Mouse (Mus musculus): ENCODE measurements around the gene Gclc. TPM values are rescaled to one million over a fixed set of nuclear protein-coding genes. Genes with fewer than 3 reads are reported as not detected.

Gclc gene
- total and polyA plus RNA-seq, 3 experiments = 20.4 to 84.8 (median 35.7) TPM

- in situ Hi-C loops (cut with MboI; ENCODE audit: low pct_ligation_motif_present, low pct_unique_long_range_greater_than_20kb, low sequenced_read_pairs) = loop anchor here (10.0 kb wide), 1 partner anchor 46 kb away; no protein-coding TSS in a partner anchor
- H3K9me3 ChIP-seq (replicated peaks; ENCODE audit: low read length) = no peaks in the 10 kb centered on the region
- H3K4me3 ChIP-seq (replicated peaks in 1 of 3; ENCODE audit: low read depth in 2 of 3, low read length in 2 of 3, poor library complexity in 1 of 3) = peak overlapping the region; percentile 60 to 80 (median 62)
- 0 out of 2 replicates have a peak, but pooled peaks cover 5% of the 10 kb centered on the region for H3K79me2 ChIP-seq (replicated peaks; ENCODE audit: control insufficient read depth, extremely low read depth, insufficient read depth, poor library complexity, severe bottlenecking)
- peak overlapping the region; percentile 96 for H3K9ac ChIP-seq (ENCODE audit: insufficient read depth, low read depth)
- no peaks in the 10 kb centered on the region for H3K36me3 ChIP-seq (replicated peaks in 1 of 2; ENCODE audit: control insufficient read depth in 1 of 2, insufficient read depth in 1 of 2, low read length in 1 of 2)
- dilution Hi-C loops (cut with MboI; ENCODE audit: extremely low pct_ligation_motif_present, extremely low pct_unique_long_range_greater_than_20kb, low sequenced_read_pairs) = no loop called here
- H3K27ac ChIP-seq (ENCODE audit: insufficient read depth, low read depth) = peak overlapping the region; percentile 84
- H3K27me3 ChIP-seq (replicated peaks) = no peaks in the 10 kb centered on the region
- peak; percentile 86 for DNase-seq (ENCODE audit: extremely low read depth)
- peaks cover 9 to 50% of the 10 kb centered on the region in 2 experiments for H3K4me1 ChIP-seq (ENCODE audit: control insufficient read depth in 1 of 2, insufficient read depth in 2 of 2)
- H3K4me2 ChIP-seq (ENCODE audit: insufficient read depth, low read depth, poor library complexity, severe bottlenecking) = peak overlapping the region; percentile 91
- TF ChIP-seq SMC3 (IDR thresholded peaks at IDR 0.05; ENCODE audit: low read depth, low read length) (no peak), CHD1 (IDR thresholded peaks at IDR 0.05; ENCODE audit: low read depth, low read length) (no peak; the same call in 1 of the 2 replicates), ZC3H11A (IDR thresholded peaks at IDR 0.05; ENCODE audit: low read depth, low read length) (no peak), GABPA (IDR thresholded peaks at IDR 0.05; ENCODE audit: insufficient replicate concordance, low read depth, low read length) (peak; percentile 59; the same call in 1 of the 2 replicates), CHD2 (IDR thresholded peaks at IDR 0.05; ENCODE audit: low read length) (no peak), MAFK (IDR thresholded peaks at IDR 0.05; ENCODE audit: insufficient replicate concordance, low read length) (peak; percentile 91), MAX (IDR thresholded peaks at IDR 0.05; ENCODE audit: low read length) (peak; percentile 94), MAZ (IDR thresholded peaks at IDR 0.05; ENCODE audit: low read depth, low read length) (0 out of 2 replicates have a peak, but pooled peaks have one; percentile 26), JUN (IDR thresholded peaks at IDR 0.05; ENCODE audit: insufficient read depth, low read depth, low read length) (no peak), JUND (conservative IDR thresholded peaks at IDR 0.05; ENCODE audit: low read depth, low read length) (no peak), RCOR1 (conservative IDR thresholded peaks at IDR 0.05; ENCODE audit: low read depth, low read length) (0 out of 2 replicates have a peak, but pooled peaks have one; percentile 56), TCF12 (IDR thresholded peaks at IDR 0.05; ENCODE audit: low read depth, low read length) (peak; percentile 60), PAX5 (IDR thresholded peaks at IDR 0.05; ENCODE audit: low read length) (no peak), HCFC1 (IDR thresholded peaks at IDR 0.05; ENCODE audit: low read depth, low read length) (peak; percentile 47; the same call in 1 of the 2 replicates), USF2 (conservative IDR thresholded peaks at IDR 0.05; ENCODE audit: low read depth, low read length) (peak; percentile 74), ELF1 (IDR thresholded peaks at IDR 0.05; ENCODE audit: low read depth, low read length) (peak; percentile 53), KAT2A (IDR thresholded peaks at IDR 0.05; ENCODE audit: insufficient replicate concordance, low read length) (no peak), RAD21 (IDR thresholded peaks at IDR 0.05; ENCODE audit: low read depth, low read length) (no peak), MXI1 (IDR thresholded peaks at IDR 0.05; ENCODE audit: low read depth, low read length) (peak; percentile 88), UBTF (IDR thresholded peaks at IDR 0.05; ENCODE audit: low read depth, low read length) (peak; percentile 75; the same call in 1 of the 2 replicates), ETS1 (conservative IDR thresholded peaks at IDR 0.05; ENCODE audit: low read depth, low read length) (peak; percentile 67), MEF2A (IDR thresholded peaks at IDR 0.05; ENCODE audit: borderline replicate concordance, low read depth, low read length) (peak; percentile 67; the same call in 1 of the 2 replicates), EP300 (IDR thresholded peaks at IDR 0.05; ENCODE audit: low read length) (no peak; the same call in 1 of the 2 replicates), ZMIZ1 (IDR thresholded peaks at IDR 0.05; ENCODE audit: low read depth, low read length) (peak; percentile 66; the same call in 1 of the 2 replicates), NELFE (IDR thresholded peaks at IDR 0.05; ENCODE audit: low read depth, low read length) (peak; percentile 65), CTCF (conservative IDR thresholded peaks at IDR 0.05 in 1 of 2, IDR thresholded peaks at IDR 0.05 in 1 of 2; ENCODE audit: low read depth in 2 of 2, low read length in 2 of 2) (no peak), MYC (IDR thresholded peaks at IDR 0.05; ENCODE audit: low read depth, low read length) (0 out of 2 replicates have a peak, but pooled peaks have one; percentile 40), SIN3A (IDR thresholded peaks at IDR 0.05; ENCODE audit: low read length) (peak; percentile 87), USF1 (IDR thresholded peaks at IDR 0.05; ENCODE audit: low read depth, low read length) (peak; percentile 90), IRF4 (IDR thresholded peaks at IDR 0.05; ENCODE audit: low read depth, low read length) (peak; percentile 13; the same call in 1 of the 2 replicates), POLR2A (IDR thresholded peaks at IDR 0.05; ENCODE audit: low read depth, low read length) (peak; percentile 69), ZKSCAN1 (IDR thresholded peaks at IDR 0.05; ENCODE audit: borderline replicate concordance, low read depth, low read length) (no peak), POLR2AphosphoS2 (IDR thresholded peaks at IDR 0.05; ENCODE audit: low read depth, low read length) (no peak), NRF1 (IDR thresholded peaks at IDR 0.05; ENCODE audit: low read depth, low read length) (peak; percentile 76), E2F4 (IDR thresholded peaks at IDR 0.05; ENCODE audit: insufficient replicate concordance, low read depth, low read length) (no peak), BHLHE40 (IDR thresholded peaks at IDR 0.05; ENCODE audit: low read depth, low read length) (peak; percentile 95), TBP (conservative IDR thresholded peaks at IDR 0.05; ENCODE audit: low read depth, low read length) (0 out of 2 replicates have a peak, but pooled peaks have one; percentile 53)
Measured at GRCm38 (mm10) chr9:77750133-77751060, 3.9 kb upstream of the Gclc start.
